ENCODE assay signal across 31 mouse cellular contexts in genomic region chr16:88048121-88048520, GRCm38 (mm10).
"Had no signal": no experiment of that assay in that cellular context is flagged by ENCODE, and none has a peak within 500 bp of the region (broad histone marks: within the 10 kb centered on the region; RNA-seq: fewer than 3 reads in every experiment).

No protein-coding gene starts in this region.

- ATAC-seq: liver, embryonic 12.5 days; liver, postnatal 0 days; lung, postnatal 0 days; midbrain, embryonic 13.5 days; midbrain, embryonic 15.5 days; midbrain, embryonic 16.5 days had no signal

- H3K9me3 ChIP-seq: limb, embryonic 10.5 days; limb, embryonic 12.5 days; limb, embryonic 13.5 days; limb, embryonic 15.5 days; liver, embryonic 13.5 days; liver, embryonic 15.5 days; lung, embryonic 15.5 days; midbrain, embryonic 10.5 days; midbrain, embryonic 12.5 days; midbrain, embryonic 13.5 days; midbrain, embryonic 15.5 days had no signal

- H3K9ac ChIP-seq: limb, embryonic 12.5 days; limb, embryonic 13.5 days; limb, embryonic 15.5 days; liver, embryonic 12.5 days; liver, embryonic 13.5 days; liver, embryonic 14.5 days; liver, embryonic 15.5 days; liver, postnatal 0 days; lung, embryonic 14.5 days; lung, embryonic 15.5 days; midbrain, embryonic 12.5 days; midbrain, embryonic 13.5 days; midbrain, embryonic 15.5 days had no signal

- H3K4me1 ChIP-seq: limb, embryonic 12.5 days; limb, embryonic 13.5 days; limb, embryonic 15.5 days; liver, embryonic 12.5 days; liver, embryonic 13.5 days; liver, embryonic 15.5 days; lung, embryonic 15.5 days; megakaryocyte, embryonic 14.5 days; midbrain, embryonic 10.5 days; midbrain, embryonic 12.5 days; midbrain, embryonic 13.5 days; midbrain, embryonic 15.5 days had no signal

- H3K4me3 ChIP-seq: left cerebral cortex, adult 2 months; limb, embryonic 10.5 days; limb, embryonic 12.5 days; limb, embryonic 13.5 days; limb, embryonic 15.5 days; liver, embryonic 12.5 days; liver, embryonic 13.5 days; liver, embryonic 15.5 days; lung, embryonic 15.5 days; megakaryocyte, embryonic 14.5 days; midbrain, embryonic 10.5 days; midbrain, embryonic 12.5 days; midbrain, embryonic 13.5 days; midbrain, embryonic 15.5 days; myocyte had no signal

- H3K27ac ChIP-seq: left cerebral cortex, adult 2 months; limb, embryonic 10.5 days; limb, embryonic 12.5 days; limb, embryonic 13.5 days; limb, embryonic 15.5 days; liver, embryonic 12.5 days; liver, embryonic 13.5 days; liver, embryonic 14.5 days; liver, embryonic 15.5 days; lung, embryonic 15.5 days; macrophage; midbrain, embryonic 10.5 days; midbrain, embryonic 12.5 days; midbrain, embryonic 13.5 days; midbrain, embryonic 15.5 days had no signal

- H3K36me3 ChIP-seq: limb, embryonic 10.5 days; limb, embryonic 12.5 days; limb, embryonic 13.5 days; limb, embryonic 15.5 days; liver, embryonic 12.5 days; liver, embryonic 13.5 days; liver, embryonic 15.5 days; lung, embryonic 15.5 days; midbrain, embryonic 10.5 days; midbrain, embryonic 12.5 days; midbrain, embryonic 13.5 days; midbrain, embryonic 15.5 days had no signal

- H3K4me2 ChIP-seq: limb, embryonic 12.5 days; limb, embryonic 13.5 days; limb, embryonic 15.5 days; liver, embryonic 11.5 days; liver, embryonic 12.5 days; liver, embryonic 13.5 days; liver, embryonic 15.5 days; lung, embryonic 14.5 days; lung, embryonic 15.5 days; midbrain, embryonic 12.5 days; midbrain, embryonic 13.5 days; midbrain, embryonic 15.5 days had no signal

- DNase-seq: left cerebral cortex, postnatal 4 days; liver; liver, embryonic 13.5 days; liver, postnatal 0 days; lung, adult 18-20 months; lung, adult 2 months; lung, embryonic 14.5 days; lung, postnatal 10 days; lung, postnatal 14 days; lung, postnatal 36 days; lung, postnatal 4 days; midbrain, embryonic 14.5 days had no signal

- H3K27me3 ChIP-seq: limb, embryonic 12.5 days; limb, embryonic 13.5 days; limb, embryonic 15.5 days; liver, embryonic 12.5 days; liver, embryonic 13.5 days; liver, embryonic 15.5 days; lung, embryonic 15.5 days; megakaryocyte, embryonic 14.5 days; midbrain, embryonic 12.5 days; midbrain, embryonic 13.5 days; midbrain, embryonic 15.5 days had no signal
